Comparison of ENCODE assay signal across 28 mouse cellular contexts in genomic region chr14:86692714-86693113, GRCm38 (mm10).
DNase-seq lines count a peak whose midpoint lies in the region; ATAC-seq lines count a peak whose summit lies in the region.
"Had no signal": no experiment of that assay in that cellular context is flagged by ENCODE, and none has a peak within 500 bp of the region (broad histone marks: within the 10 kb centered on the region; RNA-seq: fewer than 3 reads in every experiment).

No protein-coding gene starts in this region.

- WGBS in limb, embryonic 11.5 days = 27% methylated on average over 4 of the region's 4 CpGs
- WGBS in limb, embryonic 10.5 days = 38% methylated on average over 4 of the region's 4 CpGs
- 24% methylated on average over 4 of the region's 4 CpGs for WGBS in limb, embryonic 13.5 days

- peaks cover 3% of the 10 kb centered on the region; the same call in 1 of the 2 replicates for H3K4me1 ChIP-seq in limb, embryonic 11.5 days (ENCODE audit: control insufficient read depth, insufficient read depth, low read length)
- peaks cover 26% of the 10 kb centered on the region for H3K4me1 ChIP-seq in limb, embryonic 10.5 days
- peaks cover 7% of the 10 kb centered on the region for H3K4me1 ChIP-seq in limb, embryonic 13.5 days
- H3K4me1 ChIP-seq: embryonic facial prominence, embryonic 13.5 days; forebrain, embryonic 13.5 days; heart, embryonic 15.5 days had no signal

- H3K27me3 ChIP-seq in limb, embryonic 11.5 days (ENCODE audit: control insufficient read depth, insufficient read depth, low read length) = no peaks in the 10 kb centered on the region
- no peaks in the 10 kb centered on the region for H3K27me3 ChIP-seq in limb, embryonic 10.5 days (ENCODE audit: low read depth, poor library complexity, severe bottlenecking)
- no peaks in the 10 kb centered on the region for H3K27me3 ChIP-seq in limb, embryonic 13.5 days
- H3K27me3 ChIP-seq: embryonic facial prominence, embryonic 13.5 days; forebrain, embryonic 13.5 days; heart, embryonic 12.5 days; heart, embryonic 15.5 days; hindbrain, embryonic 13.5 days; Patski had no signal

- no peak overlapping the region for H3K4me2 ChIP-seq in limb, embryonic 11.5 days (ENCODE audit: low read depth, severe bottlenecking)
- H3K4me2 ChIP-seq in limb, embryonic 13.5 days (replicated peaks) = no peak overlapping the region
- H3K4me2 ChIP-seq: embryonic facial prominence, embryonic 13.5 days; forebrain, embryonic 13.5 days; heart, embryonic 12.5 days; heart, embryonic 15.5 days; hindbrain, embryonic 13.5 days had no signal

- peak; percentile 52; the same call in 1 of the 2 replicates for ATAC-seq in limb, embryonic 11.5 days (ENCODE audit: insufficient number of reproducible peaks, low FRiP score, low TSS enrichment, low read depth)
- ATAC-seq in limb, embryonic 13.5 days (ENCODE audit: low FRiP score, low read depth) = peak; percentile 36; the same call in 1 of the 2 replicates
- ATAC-seq: forebrain, embryonic 13.5 days; forebrain, embryonic 16.5 days; hindbrain, embryonic 16.5 days; Patski had no signal

- H3K4me3 ChIP-seq in limb, embryonic 11.5 days (ENCODE audit: low read depth, low read length) = no peak overlapping the region
- H3K4me3 ChIP-seq in limb, embryonic 10.5 days = no peak overlapping the region
- H3K4me3 ChIP-seq in limb, embryonic 13.5 days = no peak overlapping the region
- H3K4me3 ChIP-seq: embryonic facial prominence, embryonic 13.5 days; forebrain, embryonic 10.5 days; forebrain, embryonic 13.5 days; gastrocnemius, adult 2 months; heart, embryonic 12.5 days; heart, embryonic 15.5 days; hindbrain, embryonic 10.5 days; hindbrain, embryonic 13.5 days had no signal

- no peaks in the 10 kb centered on the region for H3K36me3 ChIP-seq in limb, embryonic 11.5 days (ENCODE audit: control insufficient read depth, insufficient read depth, low read length)
- H3K36me3 ChIP-seq in limb, embryonic 10.5 days = no peaks in the 10 kb centered on the region
- H3K36me3 ChIP-seq in limb, embryonic 13.5 days = no peaks in the 10 kb centered on the region
- H3K36me3 ChIP-seq: embryonic facial prominence, embryonic 13.5 days; forebrain, embryonic 10.5 days; heart, embryonic 12.5 days; heart, embryonic 15.5 days; hindbrain, embryonic 10.5 days; hindbrain, embryonic 13.5 days had no signal

- no peak overlapping the region for H3K9ac ChIP-seq in limb, embryonic 11.5 days (ENCODE audit: low read length)
- no peak overlapping the region for H3K9ac ChIP-seq in limb, embryonic 13.5 days
- H3K9ac ChIP-seq: embryonic facial prominence, embryonic 13.5 days; forebrain, embryonic 13.5 days; heart, embryonic 12.5 days; heart, embryonic 15.5 days; hindbrain, embryonic 13.5 days had no signal

- no peaks in the 10 kb centered on the region for H3K9me3 ChIP-seq in limb, embryonic 11.5 days (ENCODE audit: control insufficient read depth, low read length)
- H3K9me3 ChIP-seq in limb, embryonic 10.5 days (replicated peaks) = no peaks in the 10 kb centered on the region
- H3K9me3 ChIP-seq in limb, embryonic 13.5 days = no peaks in the 10 kb centered on the region
- H3K9me3 ChIP-seq: embryonic facial prominence, embryonic 13.5 days; forebrain, embryonic 10.5 days; forebrain, embryonic 13.5 days; heart, embryonic 12.5 days; heart, embryonic 15.5 days; hindbrain, embryonic 10.5 days; hindbrain, embryonic 13.5 days had no signal

- no peak overlapping the region for H3K27ac ChIP-seq in limb, embryonic 11.5 days (replicated peaks; ENCODE audit: low read depth, low read length)
- no peak overlapping the region for H3K27ac ChIP-seq in limb, embryonic 10.5 days
- no peak overlapping the region for H3K27ac ChIP-seq in limb, embryonic 13.5 days
- H3K27ac ChIP-seq: embryonic facial prominence, embryonic 13.5 days; forebrain, embryonic 10.5 days; forebrain, embryonic 13.5 days; gastrocnemius, adult 2 months; heart, embryonic 15.5 days; hindbrain, embryonic 10.5 days; hindbrain, embryonic 13.5 days had no signal

- DNase-seq in embryo, embryonic 10.5 days (ENCODE audit: low spot score) = peak; percentile 21
- no peak for DNase-seq in embryo, embryonic 10 days (ENCODE audit: low spot score)
- DNase-seq in limb, embryonic 11.5 days (ENCODE audit: low spot score) = no peak
- DNase-seq in limb, embryonic 10.5 days (ENCODE audit: low spot score) = no peak
- DNase-seq in lung, postnatal 10 days = no peak
- no peak for DNase-seq in retina, embryonic 14.5 days (ENCODE audit: low spot score)
- DNase-seq: adrenal gland, adult 2 months; adrenal gland, postnatal 14 days; cerebellum, adult 11 months; cerebellum, adult 2 months; cerebellum, adult 9-11 months; cerebellum, postnatal 25 days; gastrocnemius, adult 2 months; gastrocnemius, postnatal 14 days; heart, adult 18-20 months; heart, postnatal 10 days; heart, postnatal 36 days had no signal
